In genomic region chr1:171919193-171919592, GRCm38 (mm10) we compare ENCODE assay signal across 1 mouse cellular context.
TF ChIP-seq lines count a peak whose summit lies in the region.

No protein-coding gene starts in this region.

TF ChIP-seq in CH12.LX, 34 proteins besides CTCF, POLR2A, EP300 and RAD21 (continued from another document):
- TF ChIP-seq CHD1 (IDR thresholded peaks at IDR 0.05; ENCODE audit: low read depth, low read length) = peak; percentile 76; the same call in 1 of the 2 replicates
- TF ChIP-seq UBTF (IDR thresholded peaks at IDR 0.05; ENCODE audit: low read depth, low read length) = no peak
- 0 out of 2 replicates have a peak, but pooled peaks have one; percentile 65 for TF ChIP-seq POLR2AphosphoS2 (IDR thresholded peaks at IDR 0.05; ENCODE audit: low read depth, low read length)
- TF ChIP-seq SMC3 (IDR thresholded peaks at IDR 0.05; ENCODE audit: low read depth, low read length) = peak; percentile 32; the same call in 1 of the 2 replicates
- TF ChIP-seq KAT2A (IDR thresholded peaks at IDR 0.05; ENCODE audit: insufficient replicate concordance, low read length) = 0 out of 2 replicates have a peak, but pooled peaks have one; percentile 53
- TF ChIP-seq RCOR1 (conservative IDR thresholded peaks at IDR 0.05; ENCODE audit: low read depth, low read length) = no peak
- peak; percentile 96 for TF ChIP-seq SIN3A (IDR thresholded peaks at IDR 0.05; ENCODE audit: low read length)
- 0 out of 2 replicates have a peak, but pooled peaks have one; percentile 21 for TF ChIP-seq JUN (IDR thresholded peaks at IDR 0.05; ENCODE audit: insufficient read depth, low read depth, low read length)
- TF ChIP-seq E2F4 (IDR thresholded peaks at IDR 0.05; ENCODE audit: insufficient replicate concordance, low read depth, low read length) = no peak
- no peak for TF ChIP-seq USF2 (conservative IDR thresholded peaks at IDR 0.05; ENCODE audit: low read depth, low read length)
- 0 out of 2 replicates have a peak, but pooled peaks have one; percentile 12 for TF ChIP-seq NRF1 (IDR thresholded peaks at IDR 0.05; ENCODE audit: low read depth, low read length)
- peak; percentile 49 for TF ChIP-seq MYC (IDR thresholded peaks at IDR 0.05; ENCODE audit: low read depth, low read length)
